Mouse (Mus musculus) heart, postnatal 4 days (tissue): ENCODE measurements around the gene Pyroxd2. TPM values are rescaled to one million over a fixed set of nuclear protein-coding genes. Genes with fewer than 3 reads are reported as not detected.
"Not testable (repeated sequence)": the region's sequence is repeated elsewhere in the genome, so short reads cannot be mapped to it uniquely, and the experiment has no call there.

Source experiments
- DNase-seq: peaks from one replicate; pipeline ENCODE4 v3.0.0; 2021
- total RNA-seq, 2 experiments: library from RNA; stranded (reverse); gene quantifications; 2 replicates each; pipeline ENCODE4 v1.2.3; 2021

Pyroxd2 gene
- total RNA-seq, 2 experiments from 2014 or later, result 7.6 to 8.2 TPM

GRCm38 (mm10) chr19:42689321-42689720, 63.3 kb downstream of the Pyroxd2 start:
- DNase-seq, result no peak

DNA sequence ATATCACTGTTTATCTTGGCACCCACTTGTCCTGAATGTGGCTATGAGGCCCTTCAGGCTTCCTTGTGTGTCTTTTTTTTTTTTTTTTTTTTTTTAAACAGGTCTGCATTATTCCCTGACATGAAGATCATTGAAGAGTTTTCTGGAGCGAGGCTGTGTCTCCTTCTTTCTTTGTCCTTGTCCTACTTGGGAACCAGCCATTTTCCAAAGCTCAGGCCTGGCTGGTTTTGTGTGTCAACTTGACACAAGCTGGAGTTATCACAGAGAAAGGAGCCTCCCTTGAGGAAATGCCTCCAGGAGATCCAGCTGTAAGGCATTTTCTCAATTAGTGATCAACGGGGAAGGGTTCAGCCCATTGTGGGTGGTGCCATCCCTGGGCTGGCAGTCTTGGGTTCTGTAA, 69.8 kb downstream of the Pyroxd2 start:
- DNase-seq, result not testable (repeated sequence)

- DNase-seq, result no peak
Measured at GRCm38 (mm10) chr19:42678191-42678590, 74.4 kb downstream of the Pyroxd2 start.

- DNase-seq, result no peak
Measured at GRCm38 (mm10) chr19:42677452-42677851, 75.1 kb downstream of the Pyroxd2 start.

DNA sequence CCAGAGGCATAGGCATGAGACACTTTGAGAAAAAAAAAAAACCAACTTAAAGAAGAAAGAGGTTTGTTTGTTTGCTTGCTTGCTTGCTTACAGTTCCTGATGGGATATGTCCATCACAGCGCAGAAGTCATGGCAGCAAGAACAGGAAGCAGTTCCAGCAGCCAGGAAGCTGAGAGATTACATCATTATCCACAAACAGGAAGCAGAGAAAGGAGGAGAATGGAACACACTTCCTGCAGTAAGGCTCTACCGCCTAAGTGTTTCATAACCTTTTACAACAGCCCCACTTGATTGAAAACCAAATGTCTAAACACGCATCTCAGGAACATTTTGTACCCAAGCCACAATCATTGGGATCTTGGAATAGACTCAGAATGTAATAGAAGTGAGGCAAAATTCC, 75.6 kb downstream of the Pyroxd2 start:
- no peak for DNase-seq

Other genes with a start within 250 kb of the Pyroxd2 start
- gene R3hcc1l, start 234.0 kb downstream of the Pyroxd2 start, total RNA-seq, result 10 to 100 TPM; 17.7 to 18.0 TPM
- gene Loxl4, start 140.0 kb downstream of the Pyroxd2 start, total RNA-seq, result 1 to 10 TPM; 1.9 TPM
- gene Hps1, start 27.2 kb upstream of the Pyroxd2 start, total RNA-seq, result 1 to 10 TPM; 3.4 to 3.5 TPM